Mouse (Mus musculus) limb, embryonic 14.5 days (tissue): ENCODE measurements around the gene Ccdc148. TPM values are rescaled to one million over a fixed set of nuclear protein-coding genes. Genes with fewer than 3 reads are reported as not detected.

Experiments
- ATAC-seq: fragments of 200-750 bp; cut with Nextera tagmentation; 2 replicates; pipeline ENCODE4 v1.8.0; 2017; ENCODE audit warnings: low read depth, moderate number of reproducible peaks, moderate TSS enrichment; ENCODE audit not compliant: low FRiP score
- DNase-seq: peaks from one replicate; pipeline ENCODE4 v3.0.0-alpha.2; 2015; ENCODE audit warnings: low spot score
- H3K27ac ChIP-seq: fragments of 300-500 bp; sonication (generic); replicated peaks from 2 replicates; pipeline ENCODE4 v1.5.1; 2014; ENCODE audit warnings: low read depth, mild to moderate bottlenecking, low read length, moderate library complexity, mixed read lengths
- H3K27me3 ChIP-seq: fragments of 300-500 bp; sonication (generic); 2 replicates; pipeline ENCODE4 v1.6.1; 2014; ENCODE audit warnings: low read length, mixed read lengths; ENCODE audit not compliant: control insufficient read depth, insufficient read depth
- H3K36me3 ChIP-seq: fragments of 300-500 bp; sonication (generic); 2 replicates; pipeline ENCODE4 v1.6.1; 2014; ENCODE audit warnings: mild to moderate bottlenecking, low read length, moderate library complexity, mixed read lengths; ENCODE audit not compliant: control insufficient read depth, insufficient read depth
- H3K4me1 ChIP-seq: fragments of 300-500 bp; sonication (generic); 2 replicates; pipeline ENCODE4 v1.6.1; 2014; ENCODE audit warnings: antibody characterized with exemption, low read length, mixed read lengths; ENCODE audit not compliant: control insufficient read depth, insufficient read depth
- H3K4me2 ChIP-seq: fragments of 300-500 bp; sonication (generic); replicated peaks from 2 replicates; pipeline ENCODE4 v1.6.1; 2014; ENCODE audit warnings: low read depth, mild to moderate bottlenecking, low read length, moderate library complexity; ENCODE audit not compliant: severe bottlenecking
- H3K4me3 ChIP-seq: fragments of 300-500 bp; sonication (generic); replicated peaks from 2 replicates; pipeline ENCODE4 v1.5.1; 2014; ENCODE audit warnings: low read length
- H3K9ac ChIP-seq: fragments of 300-500 bp; sonication (generic); 2 replicates; pipeline ENCODE4 v1.6.1; 2014; ENCODE audit warnings: mild to moderate bottlenecking, low read depth, low read length, moderate library complexity; ENCODE audit not compliant: severe bottlenecking
- H3K9me3 ChIP-seq: fragments of 300-500 bp; sonication (generic); 2 replicates; pipeline ENCODE4 v1.6.1; 2016; ENCODE audit warnings: low read length; ENCODE audit not compliant: control insufficient read depth
- POLR2A ChIP-seq: fragments of 200-500 bp; IDR thresholded peaks from 2 replicates; pipeline ENCODE4 v1.8.0; 2012; ENCODE audit warnings: inconsistent platforms, mild to moderate bottlenecking, moderate library complexity, borderline replicate concordance; ENCODE audit not compliant: insufficient read depth, insufficient read length; ENCODE audit errors: extremely low read depth
- WGBS: fragments of 180-500 bp; shearing (Covaris S2); extraction: QIAGEN DNeasy Blood & Tissue Kit; methylation state at CpG from one replicate; pipeline ENCODE4 v1.1.7; 2014; 5-methylcytosine and 5-hydroxymethylcytosine counted together
- polyA plus RNA-seq, 2 experiments: library from polyadenylated mRNA; depleted of rRNA in 1 of 2; stranded (reverse) in 1 of 2; unstranded in 1 of 2; fragments of >200 nt; fragmentation: Nextera tagmentation in 1 of 2; extraction: Ambion mirVana in 1 of 2; gene quantifications; 2 replicates each; pipeline versions ENCODE4 v1.2.1 to v1.2.3; 2012 to 2014

The Ccdc148 gene
- polyA plus RNA-seq, 2 experiments: 0.48 to 0.49 TPM

DNA sequence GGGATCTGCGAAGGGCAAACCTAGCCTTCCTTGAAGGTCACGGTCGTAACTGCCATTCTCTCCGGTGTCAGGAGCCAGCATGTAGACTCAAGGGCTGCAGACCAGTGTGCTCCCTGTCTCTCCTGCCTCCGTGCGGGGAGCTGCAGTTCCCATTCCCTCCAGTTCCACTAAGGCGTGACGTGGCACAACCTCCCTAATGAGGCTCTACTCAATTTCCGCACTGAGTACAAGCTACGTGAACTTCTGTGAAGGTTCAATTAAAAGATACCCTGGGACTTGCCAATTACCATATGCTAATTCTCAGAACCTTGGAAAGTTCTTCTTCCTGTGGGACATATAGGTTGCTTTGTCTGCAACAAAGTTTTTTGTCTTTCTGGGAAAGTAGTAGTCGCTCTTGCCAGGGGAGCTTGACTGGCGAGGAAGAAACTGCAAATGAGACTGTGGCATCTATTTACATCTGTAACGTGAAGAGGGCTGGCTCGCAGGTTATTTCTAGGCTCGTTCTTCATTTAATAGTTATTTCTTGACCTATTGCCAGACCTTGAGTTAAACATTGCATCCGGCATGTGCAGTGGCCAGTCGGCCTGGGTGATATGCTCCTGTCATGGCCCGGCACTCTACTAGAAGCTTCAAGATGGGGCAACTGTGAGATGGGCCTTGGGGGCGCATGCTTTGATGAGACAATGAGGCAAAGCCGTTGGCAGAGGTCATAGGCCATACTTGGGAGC, 328.1 kb downstream of the Ccdc148 start:
- no peaks in the 10 kb centered on the region for H3K36me3 ChIP-seq
- H3K27ac ChIP-seq: no peak overlapping the region
- no peak overlapping the region for H3K4me2 ChIP-seq
- no peaks in the 10 kb centered on the region for H3K27me3 ChIP-seq
- DNase-seq: no peak
- WGBS: 90% methylated on average over 20 of the region's 20 CpGs
- no peaks in the 10 kb centered on the region for H3K9me3 ChIP-seq
- no peak overlapping the region for H3K4me3 ChIP-seq
- no peak for TF ChIP-seq POLR2A
- H3K9ac ChIP-seq: no peak overlapping the region
- peaks cover 13% of the 10 kb centered on the region; the same call in 1 of the 2 replicates for H3K4me1 ChIP-seq
- ATAC-seq: no peak

DNA sequence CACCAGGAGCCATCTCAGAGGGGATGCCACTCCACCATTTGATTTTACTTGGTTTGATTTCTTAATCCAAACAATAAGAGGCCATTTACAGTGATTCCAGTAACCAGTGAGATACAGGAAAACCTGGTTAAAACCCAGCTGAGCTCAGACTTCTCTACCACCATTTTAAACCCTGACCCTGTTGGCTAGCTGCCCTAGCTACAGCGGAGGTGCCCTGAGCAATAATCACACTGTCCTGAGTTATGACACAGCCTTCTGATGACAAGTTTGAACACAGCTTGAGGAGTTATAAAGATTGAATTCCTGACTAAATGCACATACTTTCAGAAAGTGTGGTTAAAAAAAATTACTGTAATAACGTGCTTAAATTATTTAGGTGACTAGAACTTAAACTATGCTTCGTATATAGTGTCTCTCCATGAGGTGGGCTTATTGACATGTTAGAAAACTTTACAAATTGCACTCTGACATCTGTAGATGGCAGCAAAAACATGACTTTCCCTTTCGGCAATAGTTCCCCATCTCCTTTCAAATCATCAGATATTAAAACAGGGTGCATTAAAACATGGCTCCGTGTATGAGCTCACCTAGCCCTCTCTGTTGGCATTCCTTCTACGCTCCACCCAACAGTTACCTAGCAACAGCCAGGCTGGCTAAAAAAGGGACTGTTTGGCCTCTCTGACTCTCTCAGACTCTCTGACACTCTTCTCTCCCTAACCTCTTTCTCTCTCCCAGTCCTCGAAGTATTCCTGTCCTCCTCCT, 330.3 kb downstream of the Ccdc148 start:
- ATAC-seq (peak; percentile 73; the same call in 1 of the 2 replicates), DNase-seq (peak; percentile 72)

DNA sequence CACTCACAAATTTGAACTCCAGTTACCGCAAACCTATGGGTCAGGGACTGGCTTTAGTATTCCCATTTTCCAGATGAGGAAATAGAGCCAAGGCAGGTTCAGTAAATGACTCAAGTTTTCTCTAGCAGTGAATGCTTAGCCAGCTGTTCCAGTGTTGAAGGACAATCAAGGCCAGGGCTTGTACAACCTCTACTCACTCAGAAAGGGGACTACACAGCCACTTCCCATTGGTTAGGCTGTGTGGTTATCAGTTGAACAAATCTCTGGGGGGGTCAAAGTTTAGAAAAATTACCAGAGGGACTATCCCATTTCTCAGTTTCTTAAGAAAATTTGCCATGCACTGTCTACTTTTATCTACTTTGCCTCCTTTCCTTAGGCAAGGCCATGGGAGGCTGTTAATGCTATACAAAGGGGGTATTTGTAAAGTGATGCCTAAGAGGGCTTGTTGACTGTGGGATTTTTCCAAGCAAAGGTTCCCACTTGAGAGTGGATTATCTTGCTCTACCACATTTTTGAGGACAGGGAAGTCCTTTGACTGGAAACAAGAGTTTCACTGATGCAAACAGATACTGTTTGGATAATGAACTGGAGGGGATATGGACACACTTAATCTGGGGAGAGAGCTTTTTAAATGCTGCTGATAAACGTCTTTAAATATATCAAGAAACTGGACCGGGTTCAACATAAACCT, 331.4 kb downstream of the Ccdc148 start:
- Histone ChIP-seq H3K9ac (no peak overlapping the region), H3K4me3 (no peak overlapping the region), H3K36me3 (no peaks in the 10 kb centered on the region), H3K27ac (no peak overlapping the region), H3K9me3 (no peaks in the 10 kb centered on the region), H3K4me2 (no peak overlapping the region), H3K27me3 (no peaks in the 10 kb centered on the region), H3K4me1 (peaks cover 3% of the 10 kb centered on the region; the same call in 1 of the 2 replicates)
- ATAC-seq: no peak
- no peak for TF ChIP-seq POLR2A
- WGBS: 55% methylated on average over 3 of the region's 3 CpGs
- no peak for DNase-seq

More for the DNA sequence above, 330.3 kb downstream of the Ccdc148 start:
- no peak for TF ChIP-seq POLR2A
- 46% methylated on average over 7 of the region's 7 CpGs for WGBS
- Histone ChIP-seq H3K36me3 (no peaks in the 10 kb centered on the region), H3K27me3 (no peaks in the 10 kb centered on the region), H3K9ac (no peak overlapping the region), H3K9me3 (no peaks in the 10 kb centered on the region), H3K4me2 (no peak overlapping the region), H3K4me3 (no peak overlapping the region), H3K27ac (no peak overlapping the region), H3K4me1 (peaks cover 10% of the 10 kb centered on the region; the same call in 1 of the 2 replicates)

DNA sequence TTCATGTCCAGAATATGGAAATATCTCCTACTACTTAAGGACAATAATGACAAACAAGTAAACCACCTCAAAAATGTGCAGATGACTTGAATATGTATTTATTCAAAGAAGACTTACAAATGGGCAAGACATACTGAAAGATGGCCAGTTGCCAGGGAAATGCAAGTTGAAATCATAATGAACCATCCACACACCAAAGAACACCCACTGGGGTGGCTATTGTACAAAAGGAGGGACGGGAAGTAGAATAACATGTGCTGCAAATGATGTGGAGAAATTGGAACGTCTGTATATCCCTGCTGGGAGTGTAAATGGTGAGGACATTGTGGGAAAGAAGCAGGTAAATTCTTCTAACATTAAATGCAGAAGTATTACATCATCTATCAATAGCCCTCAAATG, 347.5 kb downstream of the Ccdc148 start:
- no peaks in the 10 kb centered on the region for H3K36me3 ChIP-seq

DNA sequence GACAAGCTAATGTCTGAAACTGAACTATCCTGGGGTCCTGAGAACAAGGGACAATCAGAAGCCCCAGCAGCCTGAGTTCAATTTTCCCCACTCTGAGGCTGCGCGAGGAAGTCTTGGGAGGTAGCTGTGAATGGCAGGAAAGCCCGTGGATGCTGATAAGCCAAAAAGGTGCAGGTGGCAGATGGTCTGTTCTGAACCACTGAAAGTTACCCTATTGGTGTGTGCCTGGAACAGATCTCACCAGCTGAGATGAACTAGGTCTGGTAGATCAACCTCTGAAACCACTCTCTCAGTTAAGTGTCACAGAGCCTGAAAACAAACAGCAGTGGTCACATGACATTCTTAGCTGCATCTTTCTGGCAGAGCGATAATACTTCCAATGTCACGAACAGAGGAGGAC, 360.9 kb downstream of the Ccdc148 start:
- H3K9me3 ChIP-seq: no peaks in the 10 kb centered on the region
- H3K27me3 ChIP-seq: no peaks in the 10 kb centered on the region
- no peak overlapping the region for H3K4me2 ChIP-seq
- H3K4me1 ChIP-seq: no peaks in the 10 kb centered on the region
- H3K4me3 ChIP-seq: no peak overlapping the region
- TF ChIP-seq POLR2A: no peak
- H3K36me3 ChIP-seq: no peaks in the 10 kb centered on the region
- H3K27ac ChIP-seq: no peak overlapping the region
- DNase-seq (no peak), ATAC-seq (no peak)
- 88% methylated on average over 5 of the region's 5 CpGs for WGBS
- no peak overlapping the region for H3K9ac ChIP-seq

More for the DNA sequence above, 347.5 kb downstream of the Ccdc148 start:
- H3K4me1 ChIP-seq: no peaks in the 10 kb centered on the region
- ATAC-seq: no peak
- no peak overlapping the region for H3K4me2 ChIP-seq
- DNase-seq: no peak
- 48% methylated on average over 2 of the region's 2 CpGs for WGBS
- no peaks in the 10 kb centered on the region for H3K9me3 ChIP-seq
- no peak overlapping the region for H3K4me3 ChIP-seq
- H3K9ac ChIP-seq: no peak overlapping the region
- H3K27me3 ChIP-seq: no peaks in the 10 kb centered on the region
- TF ChIP-seq POLR2A: no peak
- no peak overlapping the region for H3K27ac ChIP-seq
